Mouse (Mus musculus): Measurements from ENCODE around the gene Gm8281. TPM values are rescaled to one million over a fixed set of nuclear protein-coding genes. Genes with fewer than 3 reads are reported as not detected.
"Not testable (repeated sequence)": the region's sequence is repeated elsewhere in the genome, so short reads cannot be mapped to it uniquely, and the experiment has no call there.

The Gm8281 gene
- polyA plus RNA-seq (2014; fragmentation: Nextera tagmentation; extraction: Ambion mirVana), result 13.4 and 14.5 TPM in 2 replicates

- H3K27me3 ChIP-seq (ENCODE audit: control insufficient read depth, insufficient read depth, low read length); H3K36me3 ChIP-seq (ENCODE audit: control insufficient read depth, insufficient read depth, low read length); ATAC-seq (ENCODE audit: low read depth); H3K9me3 ChIP-seq (ENCODE audit: control insufficient read depth, low read length); H3K27ac ChIP-seq (ENCODE audit: low read depth, low read length); H3K4me1 ChIP-seq (ENCODE audit: control insufficient read depth, insufficient read depth, low read length): not testable (repeated sequence)
- WGBS, result 9% methylated on average over 18 of the region's 63 CpGs
- peak within 1 kb of the TSS; percentile 36 for H3K4me3 ChIP-seq (ENCODE audit: low read depth, low read length)
- H3K4me2 ChIP-seq (ENCODE audit: low read depth, low read length), result peak within 1 kb of the TSS; percentile 38
- H3K9ac ChIP-seq (replicated peaks; ENCODE audit: low read depth, low read length), result peak within 1 kb of the TSS; percentile 50
These were observed at the start of gene Gm8281 for GRCm38 (mm10) chr14:5070611-5071490. TSS of gene Gm8281 (plus strand) at chr14:5071040.

- ATAC-seq (ENCODE audit: low read depth); H3K4me1 ChIP-seq (ENCODE audit: control insufficient read depth, insufficient read depth, low read length); H3K27me3 ChIP-seq (ENCODE audit: control insufficient read depth, insufficient read depth, low read length); H3K36me3 ChIP-seq (ENCODE audit: control insufficient read depth, insufficient read depth, low read length); H3K4me3 ChIP-seq (ENCODE audit: low read depth, low read length); H3K9ac ChIP-seq (replicated peaks; ENCODE audit: low read depth, low read length); H3K27ac ChIP-seq (ENCODE audit: low read depth, low read length); H3K9me3 ChIP-seq (ENCODE audit: control insufficient read depth, low read length); H3K4me2 ChIP-seq (ENCODE audit: low read depth, low read length): not testable (repeated sequence)
- no CpG with 5 or more reads among the region's 3 CpGs for WGBS
These were observed 20.5 kb upstream of the Gm8281 start, which contains the start of gene 4930555G01Rik for GRCm38 (mm10) chr14:5050329-5050728. TSS of gene 4930555G01Rik (plus strand) at chr14:5050629.

- not testable (repeated sequence) for H3K4me3 ChIP-seq (ENCODE audit: low read depth, low read length); H3K4me1 ChIP-seq (ENCODE audit: control insufficient read depth, insufficient read depth, low read length); H3K27ac ChIP-seq (ENCODE audit: low read depth, low read length); ATAC-seq (ENCODE audit: low read depth); H3K9ac ChIP-seq (replicated peaks; ENCODE audit: low read depth, low read length); H3K36me3 ChIP-seq (ENCODE audit: control insufficient read depth, insufficient read depth, low read length); H3K27me3 ChIP-seq (ENCODE audit: control insufficient read depth, insufficient read depth, low read length); H3K9me3 ChIP-seq (ENCODE audit: control insufficient read depth, low read length); H3K4me2 ChIP-seq (ENCODE audit: low read depth, low read length)
- WGBS, result 85% methylated on average over 2 of the region's 2 CpGs
These were observed 60.4 kb downstream of the Gm8281 start, which contains the start of gene Gm8279 for GRCm38 (mm10) chr14:5131219-5131618. TSS of gene Gm8279 (plus strand) at chr14:5131519.

Other genes with a start within 250 kb of the Gm8281 start
- gene Gm3269, start 232.9 kb upstream of the Gm8281 start, polyA plus RNA-seq (2014; fragmentation: Nextera tagmentation; extraction: Ambion mirVana), result not detected in 2 replicates
- gene Gm3264, start 215.5 kb upstream of the Gm8281 start, polyA plus RNA-seq (2014; fragmentation: Nextera tagmentation; extraction: Ambion mirVana), result 2.9 and 4.3 TPM in 2 replicates
- not detected in 2 replicates for gene Gm3278, start 178.6 kb upstream of the Gm8281 start, polyA plus RNA-seq (2014; fragmentation: Nextera tagmentation; extraction: Ambion mirVana)
- not detected in 2 replicates for gene Gm8297, start 87.1 kb upstream of the Gm8281 start, polyA plus RNA-seq (2014; fragmentation: Nextera tagmentation; extraction: Ambion mirVana)
- gene Gm3298, start 55.1 kb upstream of the Gm8281 start, polyA plus RNA-seq (2014; fragmentation: Nextera tagmentation; extraction: Ambion mirVana), result 1.2 TPM in 1 of 2 replicates, not detected in the other
- gene 4930555G01Rik, start 20.4 kb upstream of the Gm8281 start, polyA plus RNA-seq (2014; fragmentation: Nextera tagmentation; extraction: Ambion mirVana), result not detected in 2 replicates
- gene Gm8279, start 60.5 kb downstream of the Gm8281 start, polyA plus RNA-seq (2014; fragmentation: Nextera tagmentation; extraction: Ambion mirVana), result not detected in 2 replicates
- not detected in 2 replicates for gene Gm3317, start 93.5 kb downstream of the Gm8281 start, polyA plus RNA-seq (2014; fragmentation: Nextera tagmentation; extraction: Ambion mirVana)
- not detected in 2 replicates for gene Gm8271, start 114.8 kb downstream of the Gm8281 start, polyA plus RNA-seq (2014; fragmentation: Nextera tagmentation; extraction: Ambion mirVana)
- 0.16 TPM in 1 of 2 replicates, not detected in the other for gene Gm3526, start 189.5 kb downstream of the Gm8281 start, polyA plus RNA-seq (2014; fragmentation: Nextera tagmentation; extraction: Ambion mirVana)

All from neural tube, embryonic 14.5 days (tissue).